Mouse (Mus musculus) T-helper 17 cell (primary cell): Measurements from ENCODE around the gene Lcn4.

Experiments
- in situ Hi-C, 2 experiments: fragments of 300-600 bp; cut with MboI, MseI; formaldehyde crosslinking; loops; 1 replicate in 1 of 2; 2 replicates in 1 of 2; pipeline ENCODE4 v1.15.1; 2025; ENCODE audit warnings: high pct_unique_total_duplicates in 2 of 2

The Lcn4 gene

GRCm38 (mm10) chr2:26635489-26636324 lies 35.4 kb downstream of the Lcn4 start:
- in situ Hi-C loops, result no loop called here

DNA sequence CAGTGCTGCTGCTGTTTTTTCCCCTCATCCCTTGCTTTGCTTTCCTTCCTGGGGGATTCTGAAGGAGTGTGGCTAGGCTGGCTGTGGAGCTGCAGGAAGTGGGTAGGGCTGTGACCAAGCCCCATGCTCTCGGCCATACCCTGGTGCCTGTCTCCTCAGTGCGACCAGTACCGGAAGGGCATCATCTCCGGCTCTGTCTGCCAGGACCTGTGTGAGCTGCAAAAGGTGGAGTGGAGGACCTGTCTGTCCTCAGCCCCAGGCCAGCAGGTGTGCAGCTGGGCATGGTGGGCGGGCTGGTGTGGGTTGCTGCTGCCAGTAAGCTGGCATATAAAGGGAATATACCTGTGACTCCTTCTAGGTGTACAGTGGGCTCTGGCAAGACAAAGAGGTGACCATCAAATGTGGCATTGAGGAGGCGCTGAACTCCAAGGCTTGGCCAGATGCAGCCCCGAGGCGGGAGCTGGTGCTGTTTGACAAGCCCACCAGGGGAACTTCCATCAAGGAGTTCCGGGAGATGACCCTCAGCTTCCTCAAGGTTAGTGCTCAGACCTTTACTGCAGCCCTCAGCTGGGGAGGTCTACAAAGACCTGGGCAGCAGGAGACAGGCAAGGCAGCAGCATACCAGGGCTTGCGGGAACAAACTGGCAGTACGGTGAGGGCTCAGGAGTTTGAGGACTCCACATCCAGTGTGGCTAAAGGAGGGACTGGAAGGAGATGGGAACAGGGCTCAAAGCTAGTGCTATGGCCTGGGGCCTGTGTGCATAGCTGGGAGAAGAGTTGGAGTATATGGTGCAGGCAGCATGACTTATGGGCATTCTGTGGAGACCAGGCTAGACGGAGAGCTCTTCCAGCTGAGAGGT lies 36.2 kb downstream of the Lcn4 start:
- in situ Hi-C loops, result no loop called here

GRCm38 (mm10) chr2:26633953-26634530 lies 37.0 kb downstream of the Lcn4 start:
- in situ Hi-C loops, result no loop called here

DNA sequence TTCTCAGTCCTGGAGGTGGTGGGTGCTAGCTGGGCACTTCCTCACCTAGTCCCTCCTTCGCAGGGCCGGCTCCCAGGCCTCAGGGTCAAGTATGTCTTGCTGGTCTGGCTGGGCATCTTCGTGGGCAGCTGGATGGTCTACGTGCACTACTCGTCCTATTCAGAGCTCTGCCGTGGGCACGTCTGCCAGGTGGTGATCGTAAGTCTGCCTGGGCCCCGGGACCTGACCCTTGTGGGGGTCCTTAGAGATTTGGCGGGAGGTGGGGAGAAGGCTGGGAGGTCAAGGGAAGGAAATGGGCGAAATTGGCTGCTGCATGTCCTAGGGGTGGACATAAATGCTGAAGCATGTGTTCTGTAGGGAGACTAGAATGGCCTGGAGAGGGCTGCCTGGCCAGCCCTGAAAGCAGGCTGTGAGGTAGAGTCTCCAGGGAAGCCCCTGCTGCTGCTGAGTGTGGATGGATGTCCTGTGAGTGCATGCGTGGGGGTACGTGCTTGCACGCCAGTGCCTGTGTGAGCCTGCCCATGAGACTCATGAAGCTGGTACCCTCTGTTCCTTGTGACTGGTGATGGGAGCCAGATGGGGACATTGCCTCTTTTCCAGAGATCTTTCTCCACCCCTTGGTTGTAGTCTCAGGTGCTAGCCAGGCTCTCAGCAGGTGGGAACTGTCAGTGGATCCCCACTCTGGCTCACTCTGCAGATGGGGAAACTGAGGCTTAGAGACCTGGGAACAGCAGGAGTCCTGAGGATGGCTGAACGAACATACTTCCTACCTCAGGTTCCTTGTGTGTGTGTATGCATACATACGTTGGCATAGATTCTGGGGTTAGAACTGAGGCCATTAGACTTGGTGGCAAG lies 38.3 kb downstream of the Lcn4 start:
- in situ Hi-C loops, result no loop called here

GRCm38 (mm10) chr2:26628792-26629437 lies 42.2 kb downstream of the Lcn4 start:
- in situ Hi-C loops, result no loop called here

DNA sequence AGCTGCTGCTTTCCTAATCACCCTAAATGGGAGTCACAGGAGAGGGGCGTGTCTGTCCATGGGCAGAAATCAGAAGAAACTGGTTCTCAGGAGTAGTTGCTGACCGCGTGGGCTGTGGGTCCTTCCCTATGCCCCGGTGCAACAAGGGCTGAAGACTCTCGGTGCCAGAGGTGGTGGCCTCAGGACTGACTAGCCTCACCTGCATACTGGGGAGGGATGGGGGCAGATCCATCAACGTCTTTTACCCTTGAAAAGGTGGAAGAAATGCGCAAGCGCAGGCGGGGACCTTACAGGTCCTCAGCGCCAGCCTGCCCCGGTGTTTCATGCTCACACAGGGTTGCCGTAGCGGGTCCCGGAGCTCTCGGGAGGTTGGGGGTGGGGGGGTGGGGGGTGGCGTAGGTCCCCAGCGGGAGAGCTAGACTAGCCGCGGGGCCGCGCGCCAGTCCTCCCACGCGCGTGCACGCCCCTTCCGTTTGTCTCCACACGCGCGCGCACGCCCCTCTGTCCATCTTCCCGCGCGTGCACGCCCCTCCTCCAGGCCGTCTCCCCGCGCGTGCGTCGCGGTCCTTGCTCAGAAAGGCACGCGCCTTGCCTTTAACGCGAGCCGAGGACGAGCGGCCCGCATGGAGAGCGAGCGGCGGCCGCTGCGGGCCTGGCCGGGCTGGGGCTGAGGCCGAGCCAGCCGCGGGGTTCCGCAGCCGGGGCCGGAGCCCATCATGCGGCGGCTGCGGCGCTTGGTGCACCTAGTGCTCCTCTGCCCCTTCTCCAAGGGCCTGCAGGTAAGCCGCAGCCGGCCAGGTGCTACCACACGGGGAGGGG lies 43.0 kb downstream of the Lcn4 start, which contains the start of gene Fam69b:
Fam69b (plus strand) TSS at position 537 of the 819 bp plus-strand sequence.
- in situ Hi-C loops, result no loop called here

DNA sequence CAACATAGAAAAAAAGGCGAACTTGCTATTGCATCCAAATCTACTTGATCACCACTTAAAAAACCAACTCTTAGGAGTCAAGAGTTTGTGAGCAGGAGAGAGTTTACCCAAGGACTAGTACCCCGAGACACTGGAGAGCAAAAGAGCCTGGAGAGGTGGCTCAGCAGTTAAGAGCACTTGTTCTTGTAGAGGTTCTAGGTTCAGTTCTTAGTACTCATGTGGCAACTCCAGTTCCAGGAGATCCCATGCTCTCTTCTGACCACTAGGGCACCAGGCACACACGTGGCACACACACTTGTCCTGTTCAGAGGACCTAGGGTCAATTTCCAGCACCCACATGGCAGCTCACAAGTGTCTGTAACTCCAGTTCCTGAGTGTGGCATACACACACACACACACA lies 45.0 kb downstream of the Lcn4 start:
- in situ Hi-C loops, result no loop called here

GRCm38 (mm10) chr2:26625419-26625818 lies 45.7 kb downstream of the Lcn4 start:
- in situ Hi-C loops, result no loop called here

DNA sequence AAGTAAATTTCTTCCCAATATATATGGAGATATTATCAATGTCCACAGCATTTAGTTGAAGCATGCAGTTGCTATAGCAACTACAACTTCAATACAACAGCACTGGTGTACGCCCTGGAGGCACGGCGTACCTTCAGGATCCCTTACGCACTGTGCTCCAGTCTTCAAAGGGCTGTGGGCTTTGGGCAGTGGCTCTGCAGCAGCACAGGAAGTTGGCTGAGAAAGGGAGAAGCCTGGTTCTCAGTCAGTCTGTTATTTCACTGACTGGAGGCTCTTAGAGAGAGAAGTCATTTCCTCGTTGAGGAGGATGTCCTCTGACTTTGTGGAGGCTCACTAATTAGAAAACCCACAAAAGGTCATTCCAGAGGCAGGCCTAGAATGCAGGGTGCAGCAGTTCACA lies 48.1 kb downstream of the Lcn4 start:
- in situ Hi-C loops, result no loop called here

- in situ Hi-C loops, result no loop called here
Measured at GRCm38 (mm10) chr2:26621246-26621645, 49.8 kb downstream of the Lcn4 start.

DNA sequence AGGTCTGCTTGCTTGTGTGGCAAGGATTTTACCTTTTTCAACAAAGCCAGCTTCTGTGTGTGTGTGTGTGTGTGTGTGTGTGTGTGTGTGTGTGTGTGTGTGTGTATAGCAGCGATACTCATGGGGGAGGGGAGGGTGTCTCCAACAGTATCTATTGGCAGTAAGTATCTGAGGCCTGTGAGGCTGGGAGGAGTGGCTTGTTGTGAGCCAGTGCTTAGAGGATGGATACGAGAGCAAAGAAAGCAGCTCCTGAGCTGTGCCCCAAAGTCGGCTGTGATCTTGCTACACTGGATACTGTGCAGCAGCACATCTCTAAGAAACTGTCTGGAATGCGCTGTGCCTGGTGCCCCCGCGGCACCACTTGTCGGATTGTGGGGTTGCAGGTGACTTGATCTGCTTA lies 53.2 kb downstream of the Lcn4 start:
- in situ Hi-C loops, result loop anchor here in 1 of 2 experiments (10.0 kb wide), 1 partner anchor 583 kb away; no protein-coding TSS in a partner anchor
